Mouse (Mus musculus) bone marrow macrophage, adult 2 months (primary cell): ENCODE measurements around the gene Mmp2. TPM values are rescaled to one million over a fixed set of nuclear protein-coding genes. Genes with fewer than 3 reads are reported as not detected.
"Not testable (repeated sequence)": the region's sequence is repeated elsewhere in the genome, so short reads cannot be mapped to it uniquely, and the experiment has no call there.

ENCODE experiments used
- H3K27ac ChIP-seq: 2 replicates; pipeline ENCODE4 v1.5.1; 2012; ENCODE audit warnings: low read depth, low read length; ENCODE audit not compliant: insufficient read depth
- H3K4me1 ChIP-seq: 2 replicates; pipeline ENCODE4 v1.6.1; 2012; ENCODE audit warnings: low read length; ENCODE audit not compliant: control insufficient read depth, insufficient read depth
- H3K4me3 ChIP-seq: 2 replicates; pipeline ENCODE4 v1.5.1; 2012; ENCODE audit warnings: mild to moderate bottlenecking, low read length, moderate library complexity; ENCODE audit not compliant: insufficient read depth
- CTCF ChIP-seq: IDR thresholded peaks from 2 replicates; pipeline ENCODE4 v1.5.1; 2012; ENCODE audit warnings: low read depth, mild to moderate bottlenecking, low read length, moderate library complexity
- POLR2A ChIP-seq: IDR thresholded peaks from 2 replicates; pipeline ENCODE4 v1.6.1; 2012; ENCODE audit warnings: mild to moderate bottlenecking, low read depth, low read length, borderline replicate concordance
- polyA plus RNA-seq: library from polyadenylated mRNA; stranded (reverse); fragments of >200 nt; gene quantifications from 2 replicates; pipeline ENCODE4 v1.2.4, GENCODE M21; 2012; ENCODE audit not compliant: missing spikeins, insufficient read depth, insufficient read length

Mmp2 gene
- polyA plus RNA-seq, result 0.75 and 2.5 TPM in 2 replicates

DNA sequence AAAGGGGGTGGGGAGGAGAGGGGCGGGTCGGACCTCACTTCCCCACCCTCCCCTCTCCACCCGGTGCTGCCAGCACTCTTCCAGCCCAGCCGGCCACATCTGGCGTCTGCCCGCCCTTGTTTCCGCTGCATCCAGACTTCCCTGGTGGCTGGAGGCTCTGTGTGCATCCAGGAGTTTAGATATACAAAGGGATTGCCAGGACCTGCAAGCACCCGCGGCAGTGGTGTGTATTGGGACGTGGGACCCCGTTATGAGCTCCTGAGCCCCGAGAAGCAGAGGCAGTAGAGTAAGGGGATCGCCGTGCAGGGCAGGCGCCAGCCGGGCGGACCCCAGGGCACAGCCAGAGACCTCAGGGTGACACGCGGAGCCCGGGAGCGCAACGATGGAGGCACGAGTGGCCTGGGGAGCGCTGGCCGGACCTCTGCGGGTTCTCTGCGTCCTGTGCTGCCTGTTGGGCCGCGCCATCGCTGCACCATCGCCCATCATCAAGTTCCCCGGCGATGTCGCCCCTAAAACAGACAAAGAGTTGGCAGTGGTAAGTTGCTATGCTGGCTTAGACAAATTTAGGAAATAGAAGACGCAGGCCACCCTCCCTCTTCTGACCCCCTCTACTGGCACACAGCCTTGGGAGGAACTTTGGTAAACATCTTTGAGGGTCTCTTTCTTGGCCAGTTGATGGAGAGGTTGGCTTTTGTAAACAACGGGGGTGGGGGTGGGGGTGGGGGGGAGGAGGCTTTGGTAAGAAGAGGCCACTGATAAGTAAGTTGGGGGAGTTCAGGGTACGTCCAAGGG, at the start of gene Mmp2:
TSS of gene Mmp2 (plus strand) at position 49 of the 792 bp plus-strand sequence.
- Histone ChIP-seq H3K27ac (no peak within 1 kb of the TSS), H3K4me3 (peak within 1 kb of the TSS; percentile 10), H3K4me1 (peaks cover 6% of the 10 kb centered on the region)
- TF ChIP-seq CTCF, result no peak
- no peak for TF ChIP-seq POLR2A

DNA sequence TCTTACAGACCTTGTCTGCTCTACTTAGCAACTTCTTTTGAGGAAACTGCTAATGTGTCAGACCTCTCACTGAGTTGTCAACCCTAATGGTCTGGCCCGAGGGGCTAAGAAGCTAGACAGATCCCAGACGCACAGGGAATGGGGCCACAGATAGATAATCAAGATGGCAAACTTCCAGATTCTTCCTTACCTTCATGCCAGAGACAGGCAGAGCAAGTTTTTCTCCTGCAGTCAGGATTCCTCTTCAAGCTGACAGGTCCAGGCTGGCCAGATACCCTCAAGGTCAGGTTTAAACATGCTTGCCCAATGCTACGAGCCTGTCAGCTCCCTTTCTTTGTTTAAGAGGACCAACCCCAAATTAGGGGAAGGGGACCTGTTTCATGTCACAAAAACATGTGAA, 46.1 kb upstream of the Mmp2 start:
- TF ChIP-seq CTCF (no peak), POLR2A (no peak)
- no peak overlapping the region for H3K4me3 ChIP-seq
- no peaks in the 10 kb centered on the region for H3K4me1 ChIP-seq
- no peak overlapping the region for H3K27ac ChIP-seq

DNA sequence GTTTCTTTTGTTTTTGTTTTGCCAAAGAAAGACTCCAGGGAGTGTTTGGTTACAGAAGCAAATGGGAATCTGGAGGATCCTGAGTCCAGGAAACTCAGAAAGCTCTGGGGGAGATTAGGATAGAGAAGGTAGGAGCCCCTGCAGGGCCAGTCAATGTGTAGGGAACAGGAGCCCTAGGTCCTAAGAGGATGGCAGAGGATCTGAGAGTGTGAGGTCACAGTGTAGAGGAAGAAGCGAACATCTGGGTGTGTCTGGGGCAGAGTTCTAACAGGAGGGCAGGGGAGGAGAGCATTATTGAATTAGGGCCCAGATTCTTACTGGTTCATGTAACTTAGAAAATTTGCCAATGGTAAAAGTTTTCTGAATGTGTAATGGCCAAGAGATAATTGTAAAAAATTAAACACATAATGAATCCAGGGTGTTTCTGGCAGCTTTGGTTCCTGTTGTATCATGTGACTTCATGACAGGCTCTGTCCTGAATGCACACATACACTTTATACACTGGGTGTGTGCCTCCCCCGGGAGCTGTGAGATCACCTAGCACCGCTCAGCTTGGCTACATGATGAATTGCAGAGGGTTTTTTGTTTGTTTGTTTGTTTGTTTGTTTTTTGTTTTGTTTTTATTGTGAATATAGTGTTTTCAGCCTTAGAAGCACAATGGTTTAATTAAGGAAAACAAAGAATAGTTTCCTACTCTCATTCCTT, 43.0 kb upstream of the Mmp2 start:
- Histone ChIP-seq H3K4me1 (no peaks in the 10 kb centered on the region), H3K27ac (no peak overlapping the region), H3K4me3 (no peak overlapping the region)
- TF ChIP-seq CTCF, result no peak
- no peak for TF ChIP-seq POLR2A

DNA sequence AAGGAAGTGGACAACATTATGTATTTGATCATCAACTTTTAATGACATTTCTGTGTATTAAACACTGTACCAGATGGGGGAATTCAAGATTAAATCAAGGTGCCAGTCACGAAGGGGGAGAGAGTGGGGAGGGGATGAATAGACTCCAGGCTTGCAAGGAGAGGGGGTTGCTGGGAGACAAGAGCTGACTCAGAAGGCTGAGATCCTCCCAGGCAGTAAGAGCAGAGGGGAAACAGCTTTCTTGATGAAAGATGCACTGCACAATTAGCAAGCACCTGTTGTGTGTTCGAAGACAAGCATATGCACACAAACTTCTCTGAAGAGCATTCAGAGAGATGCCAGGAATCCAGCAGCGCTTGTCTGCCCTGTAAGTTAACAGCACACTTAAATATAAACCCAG, 36.3 kb upstream of the Mmp2 start:
- no peak overlapping the region for H3K27ac ChIP-seq
- TF ChIP-seq CTCF, result no peak
- no peak for TF ChIP-seq POLR2A
- H3K4me1 ChIP-seq, result no peaks in the 10 kb centered on the region
- no peak overlapping the region for H3K4me3 ChIP-seq

DNA sequence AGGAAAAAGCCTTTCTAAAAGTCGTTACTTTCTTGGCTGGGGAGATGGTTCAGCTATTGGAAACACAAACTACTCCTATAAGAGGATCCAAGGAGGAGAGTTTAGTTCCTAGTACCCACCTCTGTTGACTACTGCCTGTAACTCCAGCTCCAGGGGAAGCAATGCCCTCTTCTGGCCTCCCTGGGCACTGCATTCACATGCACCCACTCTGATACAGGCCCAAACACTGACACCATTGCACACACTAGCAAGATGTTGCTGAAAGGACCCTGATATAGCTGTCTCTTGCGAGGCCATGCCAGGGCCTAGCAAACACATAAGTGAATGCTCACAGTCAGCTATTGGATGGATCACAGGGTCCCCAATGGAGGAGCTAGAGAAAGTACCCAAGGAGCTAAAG, 35.1 kb upstream of the Mmp2 start:
- not testable (repeated sequence) for H3K27ac ChIP-seq, H3K4me3 ChIP-seq, H3K4me1 ChIP-seq

DNA sequence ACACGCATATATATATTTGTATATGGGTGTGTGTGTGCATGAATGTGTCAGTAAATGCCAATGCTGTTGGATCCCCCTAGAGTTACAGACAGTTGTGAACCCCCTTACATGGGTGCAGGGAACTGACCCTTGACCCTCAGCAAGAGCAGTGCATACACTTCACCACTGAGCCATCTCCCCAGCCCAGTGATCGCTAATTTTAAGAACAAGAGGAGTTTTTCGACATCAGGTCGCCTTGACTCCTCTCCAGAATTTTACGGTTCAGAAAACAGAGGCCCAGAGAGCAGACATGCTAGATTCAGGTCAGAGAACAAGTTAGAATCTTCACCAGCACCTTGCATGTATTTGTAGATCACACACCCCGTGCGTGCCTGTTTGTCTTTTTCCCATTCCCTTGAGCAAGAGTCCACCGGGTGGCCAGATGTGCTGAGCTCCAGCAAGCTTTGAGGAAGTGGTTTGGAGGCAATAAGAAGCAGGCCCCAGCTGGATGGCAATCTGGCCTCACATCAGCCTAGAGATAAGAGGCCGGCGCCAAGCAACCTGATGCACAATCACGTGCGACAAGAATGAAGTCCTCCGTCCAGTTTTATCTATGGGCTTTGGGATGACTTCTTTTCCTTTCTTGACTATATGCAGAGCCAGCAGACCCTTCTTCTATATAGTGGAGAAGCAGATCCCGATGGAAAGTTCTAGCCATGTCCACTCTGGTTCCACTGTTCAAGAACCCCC, 33.1 kb upstream of the Mmp2 start:
- Histone ChIP-seq H3K4me1 (no peaks in the 10 kb centered on the region), H3K27ac (no peak overlapping the region), H3K4me3 (no peak overlapping the region)
- no peak for TF ChIP-seq CTCF
- no peak for TF ChIP-seq POLR2A

DNA sequence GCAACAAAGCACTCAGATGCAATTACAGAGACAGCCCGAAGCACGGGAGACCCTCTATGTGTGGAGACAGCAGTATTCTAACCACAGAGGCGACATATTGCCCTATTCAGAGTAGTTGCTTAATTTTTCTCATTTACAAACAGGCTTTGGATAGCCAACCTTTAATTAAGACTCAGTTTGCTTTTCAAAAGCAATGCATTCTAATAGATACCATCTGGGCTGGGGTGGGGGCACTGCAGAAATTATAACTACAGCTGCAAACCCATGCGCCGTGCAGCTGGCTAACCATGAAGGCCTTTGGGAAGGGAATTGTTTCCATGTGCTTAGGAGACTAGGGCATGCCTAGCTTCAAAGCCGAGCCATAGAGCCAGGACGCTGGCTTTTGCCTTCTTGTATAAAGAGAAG, 29.6 kb upstream of the Mmp2 start:
- Histone ChIP-seq H3K4me1 (no peaks in the 10 kb centered on the region), H3K27ac (no peak overlapping the region), H3K4me3 (no peak overlapping the region)
- TF ChIP-seq CTCF, result no peak
- no peak for TF ChIP-seq POLR2A

DNA sequence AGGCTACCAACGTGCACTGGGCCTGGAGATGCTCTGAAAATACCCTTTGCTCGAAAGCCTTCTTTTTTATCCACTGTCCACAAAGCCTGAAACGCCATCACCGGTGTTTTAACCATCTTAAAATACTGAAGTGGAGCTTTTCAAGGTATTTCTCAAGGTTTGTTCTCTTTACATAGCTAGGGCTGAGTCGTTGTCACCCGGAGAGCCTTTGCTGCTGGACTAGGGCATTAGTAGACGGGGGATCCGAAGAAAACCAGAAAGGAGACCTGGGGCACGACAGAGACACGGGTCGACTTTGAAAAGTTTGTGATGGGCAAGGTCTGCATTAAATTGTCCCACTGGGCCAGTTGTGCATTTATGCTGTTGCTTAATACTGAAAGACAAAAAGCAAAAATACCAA, 27.7 kb upstream of the Mmp2 start:
- H3K27ac ChIP-seq, result no peak overlapping the region
- TF ChIP-seq POLR2A, result no peak
- TF ChIP-seq CTCF, result no peak
- no peak overlapping the region for H3K4me3 ChIP-seq
- no peaks in the 10 kb centered on the region for H3K4me1 ChIP-seq

DNA sequence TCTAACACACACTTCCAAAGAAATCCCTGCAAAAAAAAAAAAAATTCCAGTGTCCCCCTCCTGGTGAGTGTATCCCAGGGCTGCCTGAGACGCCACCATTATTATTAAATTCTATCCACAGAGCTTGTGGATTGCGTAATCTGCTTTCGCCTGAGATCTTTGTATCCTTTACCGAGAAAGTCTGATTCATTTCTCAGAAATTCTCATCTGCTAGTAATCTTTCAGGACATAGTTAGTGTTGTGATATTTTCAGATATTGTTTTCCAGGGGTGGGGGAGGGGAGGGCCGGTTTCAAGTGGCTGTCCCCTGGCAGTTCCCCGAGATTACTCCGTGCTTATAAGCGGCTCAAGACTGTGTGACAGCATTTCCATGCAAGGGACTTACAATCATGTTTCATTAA, 25.9 kb upstream of the Mmp2 start:
- Histone ChIP-seq H3K4me3 (no peak overlapping the region), H3K27ac (no peak overlapping the region), H3K4me1 (no peaks in the 10 kb centered on the region)
- TF ChIP-seq POLR2A (no peak), CTCF (no peak)

DNA sequence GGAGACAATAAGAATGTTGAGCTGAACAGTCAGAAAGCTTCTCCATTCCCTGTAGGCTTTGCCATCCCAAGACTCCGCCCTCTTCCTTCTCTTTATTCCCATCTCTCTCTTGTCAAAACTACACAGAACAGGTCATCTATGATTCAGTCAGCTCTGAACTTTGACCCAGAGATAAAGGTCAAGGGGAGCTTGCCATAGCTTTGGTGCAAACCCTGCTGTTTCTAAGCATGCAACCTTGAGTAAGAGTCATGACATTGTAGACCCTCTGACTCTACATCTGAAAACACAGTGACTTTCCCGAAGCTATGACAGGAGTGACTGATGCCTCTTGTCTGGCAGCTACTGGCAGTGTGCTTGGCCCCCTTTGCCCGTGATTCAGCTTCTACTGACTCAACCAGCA, 24.5 kb upstream of the Mmp2 start:
- H3K27ac ChIP-seq, result no peak overlapping the region
- TF ChIP-seq POLR2A, result no peak
- no peak for TF ChIP-seq CTCF
- no peaks in the 10 kb centered on the region for H3K4me1 ChIP-seq
- H3K4me3 ChIP-seq, result no peak overlapping the region
